Mouse (Mus musculus) frontal cortex, adult (tissue): ENCODE data around the gene Lsm7.

Source experiments
- ATAC-seq: cut with Nextera tagmentation; 2 replicates; pipeline ENCODE4 v1.9.2; 2017; ENCODE audit warnings: mild to moderate bottlenecking, moderate library complexity, mixed read lengths; ENCODE audit not compliant: low TSS enrichment

Gene Lsm7

GRCm38 (mm10) chr10:80854913-80855748, at the start of gene Lsm7, which contains the start of gene Sppl2b:
Gene Lsm7 (minus strand): TSS chr10:80855209.
Gene Sppl2b (plus strand): TSS chr10:80855275.
- ATAC-seq: peak; percentile 69

- no peak for ATAC-seq
Measured at GRCm38 (mm10) chr10:80904709-80905108, 49.7 kb upstream of the Lsm7 start.

GRCm38 (mm10) chr10:80904004-80904693, 49.1 kb upstream of the Lsm7 start:
- ATAC-seq: no peak

GRCm38 (mm10) chr10:80903282-80903681, 48.3 kb upstream of the Lsm7 start:
- no peak for ATAC-seq

- ATAC-seq: no peak
Measured at GRCm38 (mm10) chr10:80902273-80902940, 47.4 kb upstream of the Lsm7 start.

GRCm38 (mm10) chr10:80901409-80902272, 46.6 kb upstream of the Lsm7 start:
- ATAC-seq: no peak

GRCm38 (mm10) chr10:80900318-80901247, 45.6 kb upstream of the Lsm7 start, which contains the start of gene Timm13:
Gene Timm13 (minus strand): TSS chr10:80900969.
- peak; percentile 86 for ATAC-seq

- no peak for ATAC-seq
Measured at GRCm38 (mm10) chr10:80899591-80900317, 44.7 kb upstream of the Lsm7 start.

GRCm38 (mm10) chr10:80899074-80899473, 44.1 kb upstream of the Lsm7 start:
- ATAC-seq: no peak

GRCm38 (mm10) chr10:80897861-80898510, 43.0 kb upstream of the Lsm7 start:
- peak; percentile 50 for ATAC-seq

- ATAC-seq: no peak
Measured at GRCm38 (mm10) chr10:80896581-80897485, 41.8 kb upstream of the Lsm7 start.

- ATAC-seq: no peak
Measured at GRCm38 (mm10) chr10:80895697-80896096, 40.7 kb upstream of the Lsm7 start.

- no peak for ATAC-seq
Measured at GRCm38 (mm10) chr10:80895100-80895499, 40.1 kb upstream of the Lsm7 start.

- no peak for ATAC-seq
Measured at GRCm38 (mm10) chr10:80887181-80887580, 32.2 kb upstream of the Lsm7 start.

- ATAC-seq: no peak
Measured at GRCm38 (mm10) chr10:80881301-80881700, 26.3 kb upstream of the Lsm7 start.

- ATAC-seq: no peak
Measured at GRCm38 (mm10) chr10:80880901-80881300, 25.9 kb upstream of the Lsm7 start.

- peak; percentile 54; the same call in 1 of the 2 replicates for ATAC-seq
Measured at GRCm38 (mm10) chr10:80880131-80880641, 25.2 kb upstream of the Lsm7 start.

- no peak for ATAC-seq
Measured at GRCm38 (mm10) chr10:80876594-80876993, 21.6 kb upstream of the Lsm7 start.
